Comparison of ENCODE assay signal across 8 mouse cellular contexts in the genomic region with DNA sequence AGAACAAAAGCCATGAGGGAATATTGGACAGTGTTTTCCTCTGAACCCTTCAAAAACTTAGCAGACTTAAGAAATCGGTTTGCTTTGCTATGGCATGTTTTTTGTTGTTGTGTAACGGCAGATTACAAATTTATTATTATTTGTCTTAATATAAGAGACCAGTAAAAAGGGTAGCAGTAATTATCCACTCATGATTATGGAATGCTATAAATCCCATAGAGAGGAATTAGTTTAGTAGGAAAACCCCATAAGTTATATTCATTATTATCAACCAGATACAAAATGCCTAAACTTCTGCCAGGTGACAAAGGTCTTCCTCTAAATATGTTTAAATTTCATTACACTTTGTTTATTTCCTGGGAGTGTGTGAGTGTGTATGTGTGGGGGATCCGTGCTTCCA. TPM values are rescaled to one million over a fixed set of nuclear protein-coding genes. Genes with fewer than 3 reads are reported as not detected.
DNase-seq lines count a peak whose midpoint lies in the region; ATAC-seq and TF ChIP-seq lines count a peak whose summit lies in the region.

No protein-coding gene starts in this region.

- peaks cover 53% of the 10 kb centered on the region for H3K79me3 ChIP-seq in C2C12 (ENCODE audit: low read depth)

- H3K27ac ChIP-seq in heart, embryonic 11.5 days (ENCODE audit: low read depth, low read length) = peak overlapping the region; percentile 95
- H3K27ac ChIP-seq in forebrain, embryonic 14.5 days (ENCODE audit: low read depth, low read length) = 0 out of 2 replicates have a peak overlapping the region, but pooled peaks have one; percentile 93
- H3K27ac ChIP-seq in liver, embryonic 15.5 days (replicated peaks) = peak overlapping the region; percentile 96

- H3K27me3 ChIP-seq in heart, embryonic 11.5 days (ENCODE audit: control insufficient read depth, insufficient read depth, low read length) = no peaks in the 10 kb centered on the region
- H3K27me3 ChIP-seq in C2C12 (ENCODE audit: control insufficient read depth, insufficient read depth, insufficient read length) = no peaks in the 10 kb centered on the region
- H3K27me3 ChIP-seq in forebrain, embryonic 14.5 days (replicated peaks; ENCODE audit: control insufficient read depth, insufficient read depth, low read length) = no peaks in the 10 kb centered on the region
- H3K27me3 ChIP-seq in liver, embryonic 15.5 days = no peaks in the 10 kb centered on the region

- DNase-seq in heart, adult 11 months = no peak
- no peak for DNase-seq in forebrain, embryonic 14.5 days (ENCODE audit: low spot score)
- DNase-seq in ovary, postnatal 10 days (ENCODE audit: low spot score) = no peak
- DNase-seq in layer of hippocampus, adult 8-10 months (ENCODE audit: low spot score in 2 of 2) = no peak
- no peak for DNase-seq in natural killer cell, adult 2 months (ENCODE audit: low spot score in 2 of 2)

- TF ChIP-seq CTCF in C2C12 (IDR thresholded peaks at IDR 0.05; ENCODE audit: control insufficient read depth, insufficient read depth, insufficient read length) = no peak

- ATAC-seq in heart, embryonic 11.5 days (replicated peaks; ENCODE audit: insufficient number of reproducible peaks, low FRiP score, low TSS enrichment) = no peak
- ATAC-seq in forebrain, embryonic 14.5 days = no peak
- ATAC-seq in liver, embryonic 15.5 days (ENCODE audit: insufficient read depth) = no peak

- peak overlapping the region; percentile 98 for H3K9ac ChIP-seq in heart, embryonic 11.5 days (ENCODE audit: low read depth, low read length)
- H3K9ac ChIP-seq in forebrain, embryonic 14.5 days (ENCODE audit: low read length) = peak overlapping the region; percentile 96
- peak overlapping the region; percentile 98 for H3K9ac ChIP-seq in liver, embryonic 15.5 days

- H3K4me2 ChIP-seq in heart, embryonic 11.5 days = peak overlapping the region; percentile 65
- peak overlapping the region; percentile 70 for H3K4me2 ChIP-seq in forebrain, embryonic 14.5 days (ENCODE audit: low read length)
- H3K4me2 ChIP-seq in liver, embryonic 15.5 days = peak overlapping the region; percentile 84

- no peaks in the 10 kb centered on the region for H3K36me3 ChIP-seq in heart, embryonic 11.5 days (ENCODE audit: control insufficient read depth, insufficient read depth, low read length)
- no peaks in the 10 kb centered on the region for H3K36me3 ChIP-seq in C2C12 (ENCODE audit: control insufficient read depth, insufficient read depth)
- H3K36me3 ChIP-seq in forebrain, embryonic 14.5 days (ENCODE audit: control insufficient read depth, insufficient read depth, low read length) = no peaks in the 10 kb centered on the region; the same call in 1 of the 2 replicates
- H3K36me3 ChIP-seq in liver, embryonic 15.5 days (replicated peaks) = peaks cover 29% of the 10 kb centered on the region

- peaks cover 61% of the 10 kb centered on the region for H3K79me2 ChIP-seq in C2C12 (ENCODE audit: control insufficient read depth, insufficient read depth)

- peak overlapping the region; percentile 94 for H3K4me3 ChIP-seq in heart, embryonic 11.5 days (ENCODE audit: low read depth, low read length)
- peak overlapping the region; percentile 71 for H3K4me3 ChIP-seq in C2C12 (ENCODE audit: insufficient read depth, poor library complexity, severe bottlenecking)
- H3K4me3 ChIP-seq in forebrain, embryonic 14.5 days (ENCODE audit: low read depth, low read length) = peak overlapping the region; percentile 86
- peak overlapping the region; percentile 96 for H3K4me3 ChIP-seq in liver, embryonic 15.5 days (replicated peaks)

- H3K9me3 ChIP-seq in heart, embryonic 11.5 days (replicated peaks; ENCODE audit: control insufficient read depth, low read length) = no peaks in the 10 kb centered on the region
- no peaks in the 10 kb centered on the region for H3K9me3 ChIP-seq in forebrain, embryonic 14.5 days (replicated peaks; ENCODE audit: control insufficient read depth, low read length)
- no peaks in the 10 kb centered on the region for H3K9me3 ChIP-seq in liver, embryonic 15.5 days (replicated peaks)

- 40% methylated on average over 3 of the region's 3 CpGs for WGBS in heart, embryonic 11.5 days (ENCODE audit: insufficient replicate concordance)
- 39% methylated on average over 3 of the region's 3 CpGs for WGBS in forebrain, embryonic 14.5 days
- WGBS in liver, embryonic 15.5 days (ENCODE audit: insufficient replicate concordance) = 50% methylated on average over 3 of the region's 3 CpGs

- H3K4me1 ChIP-seq in heart, embryonic 11.5 days (ENCODE audit: control insufficient read depth, insufficient read depth, low read length) = peaks cover 23% of the 10 kb centered on the region
- peaks cover 18% of the 10 kb centered on the region for H3K4me1 ChIP-seq in forebrain, embryonic 14.5 days (ENCODE audit: control insufficient read depth, insufficient read depth, low read length)
- H3K4me1 ChIP-seq in liver, embryonic 15.5 days (replicated peaks) = peaks cover 48% of the 10 kb centered on the region

- peak overlapping the region; percentile 7 for H3ac ChIP-seq in C2C12 (ENCODE audit: control insufficient read depth, insufficient read length, low read depth)

TF ChIP-seq in C2C12, 6 proteins besides CTCF, POLR2A, EP300 and RAD21:
- no peak for TF ChIP-seq MAX (IDR thresholded peaks at IDR 0.05)
- no peak for TF ChIP-seq USF1 (IDR thresholded peaks at IDR 0.05; ENCODE audit: low read depth)
- no peak for TF ChIP-seq MYOG (IDR thresholded peaks at IDR 0.05; ENCODE audit: control insufficient read depth, extremely low read depth, insufficient read length)
- TF ChIP-seq MYOD1 (IDR thresholded peaks at IDR 0.05; ENCODE audit: control insufficient read depth, insufficient read length, low read depth) = no peak
- TF ChIP-seq CEBPB (IDR thresholded peaks at IDR 0.05; ENCODE audit: low read depth) = no peak
- no peak for TF ChIP-seq FOSL1 (IDR thresholded peaks at IDR 0.05; ENCODE audit: insufficient read depth, low read length, poor library complexity, severe bottlenecking)

RNA-seq across cellular contexts. Expression of gene Atl1, which starts 0.7 kb away (rescaled TPM):
- polyA plus RNA-seq in heart, embryonic 11.5 days (2014; fragmentation: Nextera tagmentation; extraction: Ambion mirVana) = 6.2 and 8.6 TPM in 2 replicates
- 0.30 TPM for polyA plus RNA-seq in C2C12 (2012; fragmentation: generic; extraction: Trizol)
- 106 and 136 TPM in 2 replicates for polyA plus RNA-seq in forebrain, embryonic 14.5 days (2014; fragmentation: Nextera tagmentation; extraction: Ambion mirVana)
- polyA plus RNA-seq in liver, embryonic 15.5 days (2015; fragmentation: Nextera tagmentation; extraction: Ambion mirVana) = 0.91 and 1.5 TPM in 2 replicates
- total RNA-seq in layer of hippocampus, adult 8-10 months (2022) = 100 to 1,000 TPM; 177 to 196 (median 191) TPM

RNA-seq across cellular contexts. Expression of gene Map4k5, which starts 1.3 kb away (rescaled TPM):
- 32.6 and 35.8 TPM in 2 replicates for polyA plus RNA-seq in heart, embryonic 11.5 days (2014; fragmentation: Nextera tagmentation; extraction: Ambion mirVana)
- polyA plus RNA-seq in C2C12 (2012; fragmentation: generic; extraction: Trizol) = 8.3 TPM
- polyA plus RNA-seq in forebrain, embryonic 14.5 days (2014; fragmentation: Nextera tagmentation; extraction: Ambion mirVana) = 30.5 and 34.0 TPM in 2 replicates
- 25.9 and 28.3 TPM in 2 replicates for polyA plus RNA-seq in liver, embryonic 15.5 days (2015; fragmentation: Nextera tagmentation; extraction: Ambion mirVana)
- 10 to 100 TPM; 42.6 to 49.5 (median 48.4) TPM for total RNA-seq in layer of hippocampus, adult 8-10 months (2022)

Comparison
In these comparisons a context has a peak if more than half of its experiments do, and no peak if none do; other contexts are left out.
1. RNA of gene Atl1, which starts 0.7 kb away (polyA plus RNA-seq): 106 to 136 TPM in forebrain, embryonic 14.5 days; 6.2 to 8.6 TPM in heart, embryonic 11.5 days, 0.91 to 1.5 TPM in liver, embryonic 15.5 days and 0.30 TPM in C2C12 (single experiment); every median in the first group is over 10 times any median in the second.
2. Peak in every context shown above with its lines, with median percentiles within 50 percentile points of each other: H3K27ac ChIP-seq, H3K4me2 ChIP-seq, H3K4me3 ChIP-seq and H3K9ac ChIP-seq.